Mouse (Mus musculus) lung, postnatal 25 days (tissue): ENCODE data around the gene Cacna1h.

Experiments used
- DNase-seq: peaks from one replicate; pipeline ENCODE4 v3.0.0; 2022; ENCODE audit warnings: low spot score

Cacna1h gene

GRCm38 (mm10) chr17:25406011-25406441, 27.6 kb downstream of the Cacna1h start:
- DNase-seq, result no peak

GRCm38 (mm10) chr17:25405224-25405895, 28.2 kb downstream of the Cacna1h start:
- no peak for DNase-seq

GRCm38 (mm10) chr17:25404190-25404589, 29.4 kb downstream of the Cacna1h start:
- no peak for DNase-seq

- no peak for DNase-seq
These were observed 31.4 kb downstream of the Cacna1h start for GRCm38 (mm10) chr17:25402224-25402623.

GRCm38 (mm10) chr17:25401491-25401890, 32.1 kb downstream of the Cacna1h start:
- no peak for DNase-seq

- DNase-seq, result peak; percentile 2
These were observed 33.1 kb downstream of the Cacna1h start for GRCm38 (mm10) chr17:25400443-25400842.

- no peak for DNase-seq
These were observed 35.1 kb downstream of the Cacna1h start for GRCm38 (mm10) chr17:25398520-25398838.

- DNase-seq, result peak; percentile 39
These were observed 35.6 kb downstream of the Cacna1h start for GRCm38 (mm10) chr17:25397804-25398519.

- no peak for DNase-seq
These were observed 39.1 kb downstream of the Cacna1h start for GRCm38 (mm10) chr17:25394526-25394925.

GRCm38 (mm10) chr17:25374011-25374410, 59.6 kb downstream of the Cacna1h start:
- peak; percentile 48 for DNase-seq

GRCm38 (mm10) chr17:25372491-25372890, 61.1 kb downstream of the Cacna1h start:
- no peak for DNase-seq

GRCm38 (mm10) chr17:25368973-25369372, 64.6 kb downstream of the Cacna1h start, which contains the start of gene Tpsg1:
TSS of gene Tpsg1 (plus strand) at chr17:25369273.
- no peak for DNase-seq

GRCm38 (mm10) chr17:25366005-25366404, 67.6 kb downstream of the Cacna1h start, which contains the start of gene Tpsb2:
TSS of gene Tpsb2 (plus strand) at chr17:25366305.
- no peak for DNase-seq

GRCm38 (mm10) chr17:25363726-25364125, 69.9 kb downstream of the Cacna1h start:
- peak; percentile 2 for DNase-seq

GRCm38 (mm10) chr17:25361291-25361690, 72.3 kb downstream of the Cacna1h start:
- no peak for DNase-seq

GRCm38 (mm10) chr17:25345462-25345861, 88.1 kb downstream of the Cacna1h start, which contains the start of gene Tpsab1:
TSS of gene Tpsab1 (minus strand) at chr17:25345562.
- no peak for DNase-seq

GRCm38 (mm10) chr17:25341490-25341889, 92.1 kb downstream of the Cacna1h start:
- no peak for DNase-seq

GRCm38 (mm10) chr17:25340003-25340402, 93.6 kb downstream of the Cacna1h start:
- DNase-seq, result no peak

GRCm38 (mm10) chr17:25338218-25338617, 95.4 kb downstream of the Cacna1h start:
- DNase-seq, result no peak

GRCm38 (mm10) chr17:25333943-25334342, 99.6 kb downstream of the Cacna1h start:
- DNase-seq, result peak; percentile 5

GRCm38 (mm10) chr17:25332321-25332720, 101.3 kb downstream of the Cacna1h start:
- DNase-seq, result peak; percentile 0
